Mouse (Mus musculus): Measurements from ENCODE around the gene Erp29.
"Not testable (repeated sequence)": the region's sequence is repeated elsewhere in the genome, so short reads cannot be mapped to it uniquely, and the experiment has no call there.

Gene Erp29

GRCm38 (mm10) chr5:121452026-121452869 is at the start of gene Erp29:
Erp29 (minus strand) TSS chr5:121452506.
- in situ Hi-C loops (cut with MboI; ENCODE audit: low pct_unique_long_range_greater_than_20kb in 1 of 2, low sequenced_read_pairs in 2 of 2, unreplicated experiment in 1 of 2), result no loop called here

DNA sequence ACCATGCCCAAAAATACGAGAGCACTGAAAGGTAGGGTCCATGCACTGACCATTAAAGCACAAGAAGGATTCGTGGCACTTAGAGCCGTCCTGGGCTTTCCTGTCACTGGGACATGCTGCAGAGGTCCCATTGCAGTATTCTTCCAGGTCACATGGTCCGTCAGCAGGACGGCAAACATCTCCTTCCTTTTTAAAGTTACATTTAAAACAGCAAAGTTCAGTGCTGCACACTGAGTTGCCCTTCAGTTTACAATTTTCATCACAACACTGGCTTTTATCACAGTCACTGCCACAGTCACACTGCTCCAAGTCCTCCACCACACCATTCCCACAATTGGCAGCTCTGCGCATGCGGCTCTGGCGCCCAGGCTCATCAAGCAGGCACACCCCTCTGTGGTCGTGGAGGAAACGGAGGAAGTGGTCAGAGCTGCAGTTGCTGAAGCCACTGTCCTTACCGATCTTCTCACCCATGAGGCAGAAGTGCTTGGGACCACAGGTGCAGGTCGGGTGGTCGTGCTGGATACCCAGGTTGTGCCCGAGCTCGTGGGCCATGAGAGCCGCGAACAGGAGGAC is 49.2 kb upstream of the Erp29 start:
- in situ Hi-C loops (cut with MboI; ENCODE audit: low pct_unique_long_range_greater_than_20kb in 1 of 2, low sequenced_read_pairs in 2 of 2, unreplicated experiment in 1 of 2), result not testable (repeated sequence)

DNA sequence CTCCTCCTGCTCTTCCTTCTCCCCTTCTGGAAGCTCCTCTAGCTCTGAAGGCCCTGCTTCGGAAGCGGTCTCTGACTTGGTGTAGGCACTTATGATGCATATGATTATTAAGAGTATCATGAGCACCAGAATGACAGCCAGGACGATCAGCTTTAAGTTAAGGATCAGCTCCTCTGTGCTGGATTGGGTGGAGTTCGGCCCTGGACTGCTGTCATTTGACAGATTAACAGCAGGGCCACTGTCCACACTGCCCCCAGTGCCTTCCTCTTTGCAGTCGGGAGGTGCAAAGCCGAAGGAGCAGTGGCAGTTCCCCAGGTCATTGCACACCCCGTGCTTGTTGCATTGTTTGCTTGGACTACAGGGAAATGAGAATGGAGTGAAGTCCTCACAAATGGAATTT is 48.4 kb upstream of the Erp29 start:
- in situ Hi-C loops (cut with MboI; ENCODE audit: low pct_unique_long_range_greater_than_20kb in 1 of 2, low sequenced_read_pairs in 2 of 2, unreplicated experiment in 1 of 2), result no loop called here

DNA sequence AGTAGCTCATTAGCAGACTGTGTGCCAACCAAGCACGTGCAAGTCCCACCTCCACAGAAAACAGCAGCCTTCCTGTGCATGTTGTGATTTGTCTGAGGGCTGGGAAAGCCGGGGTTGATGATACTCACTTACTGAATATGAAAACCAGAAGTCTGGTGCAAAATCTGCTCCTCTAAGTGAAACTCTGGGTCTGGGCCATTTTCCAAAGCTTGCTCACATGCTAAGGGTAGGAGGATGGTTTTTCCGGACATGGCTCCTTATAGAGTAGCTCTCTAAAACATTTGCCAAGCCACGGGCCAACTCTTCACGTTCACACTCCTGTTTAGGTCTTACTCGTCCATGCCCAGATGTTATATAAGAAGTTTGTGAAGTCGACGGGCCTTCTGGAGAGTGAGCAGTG is 41.0 kb upstream of the Erp29 start:
- in situ Hi-C loops (cut with MboI; ENCODE audit: low pct_unique_long_range_greater_than_20kb in 1 of 2, low sequenced_read_pairs in 2 of 2, unreplicated experiment in 1 of 2), result no loop called here

DNA sequence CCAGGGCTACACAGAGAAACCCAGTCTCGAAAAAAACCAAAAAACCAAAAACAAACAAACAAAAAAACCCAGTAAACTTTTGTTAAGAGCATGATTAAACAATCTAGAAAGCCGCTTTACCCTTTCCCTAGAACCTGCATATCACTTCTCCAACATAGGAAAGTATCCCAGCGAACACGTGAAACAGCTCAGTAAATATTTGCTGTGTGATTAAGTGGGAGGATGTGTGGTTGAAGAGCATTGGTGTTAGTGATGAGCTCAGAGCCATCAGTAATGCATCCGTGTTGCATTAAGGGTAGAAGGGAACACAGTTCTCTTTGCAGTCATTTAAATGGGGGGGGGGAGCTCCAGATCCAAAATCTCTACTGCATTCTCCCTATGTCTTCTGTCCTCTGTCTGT is 32.5 kb upstream of the Erp29 start:
- in situ Hi-C loops (cut with MboI; ENCODE audit: low pct_unique_long_range_greater_than_20kb in 1 of 2, low sequenced_read_pairs in 2 of 2, unreplicated experiment in 1 of 2), result no loop called here

GRCm38 (mm10) chr5:121477680-121478079 is 25.4 kb upstream of the Erp29 start:
- in situ Hi-C loops (cut with MboI; ENCODE audit: low pct_unique_long_range_greater_than_20kb in 1 of 2, low sequenced_read_pairs in 2 of 2, unreplicated experiment in 1 of 2), result no loop called here

GRCm38 (mm10) chr5:121476040-121476439 is 23.7 kb upstream of the Erp29 start:
- in situ Hi-C loops (cut with MboI; ENCODE audit: low pct_unique_long_range_greater_than_20kb in 1 of 2, low sequenced_read_pairs in 2 of 2, unreplicated experiment in 1 of 2), result no loop called here

- in situ Hi-C loops (cut with MboI; ENCODE audit: low pct_unique_long_range_greater_than_20kb in 1 of 2, low sequenced_read_pairs in 2 of 2, unreplicated experiment in 1 of 2), result no loop called here
Observed at GRCm38 (mm10) chr5:121474610-121475009, 22.3 kb upstream of the Erp29 start.

DNA sequence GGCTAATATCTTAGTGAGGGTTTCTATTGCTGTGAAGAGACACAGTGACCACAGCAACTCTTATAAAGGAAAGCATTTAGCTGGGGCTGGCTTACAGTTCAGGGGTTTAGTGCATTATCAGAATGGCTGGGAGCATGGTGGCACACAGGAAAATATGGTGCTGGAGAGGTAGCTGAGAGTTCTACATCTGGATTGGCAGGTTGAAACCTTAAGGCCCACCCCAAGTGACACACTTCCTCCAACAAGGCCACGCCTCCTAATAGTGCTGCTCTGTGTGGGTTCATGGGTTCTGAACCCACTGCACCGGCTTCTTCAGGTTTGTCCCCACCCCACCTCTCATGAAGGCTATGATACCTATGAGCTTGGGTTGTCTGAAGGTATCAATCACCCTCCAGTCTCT is 20.1 kb upstream of the Erp29 start:
- in situ Hi-C loops (cut with MboI; ENCODE audit: low pct_unique_long_range_greater_than_20kb in 1 of 2, low sequenced_read_pairs in 2 of 2, unreplicated experiment in 1 of 2), result no loop called here

GRCm38 (mm10) chr5:121469566-121469965 is 17.3 kb upstream of the Erp29 start:
- in situ Hi-C loops (cut with MboI; ENCODE audit: low pct_unique_long_range_greater_than_20kb in 1 of 2, low sequenced_read_pairs in 2 of 2, unreplicated experiment in 1 of 2), result no loop called here

- in situ Hi-C loops (cut with MboI; ENCODE audit: low pct_unique_long_range_greater_than_20kb in 1 of 2, low sequenced_read_pairs in 2 of 2, unreplicated experiment in 1 of 2), result no loop called here
Observed at GRCm38 (mm10) chr5:121463601-121464250, 11.4 kb upstream of the Erp29 start.

- in situ Hi-C loops (cut with MboI; ENCODE audit: low pct_unique_long_range_greater_than_20kb in 1 of 2, low sequenced_read_pairs in 2 of 2, unreplicated experiment in 1 of 2), result no loop called here
Observed at GRCm38 (mm10) chr5:121462967-121463366, 10.7 kb upstream of the Erp29 start.

GRCm38 (mm10) chr5:121462171-121462502 is 9.8 kb upstream of the Erp29 start:
- in situ Hi-C loops (cut with MboI; ENCODE audit: low pct_unique_long_range_greater_than_20kb in 1 of 2, low sequenced_read_pairs in 2 of 2, unreplicated experiment in 1 of 2), result no loop called here

- in situ Hi-C loops (cut with MboI; ENCODE audit: low pct_unique_long_range_greater_than_20kb in 1 of 2, low sequenced_read_pairs in 2 of 2, unreplicated experiment in 1 of 2), result no loop called here
Observed at GRCm38 (mm10) chr5:121461339-121462170, 9.2 kb upstream of the Erp29 start.

DNA sequence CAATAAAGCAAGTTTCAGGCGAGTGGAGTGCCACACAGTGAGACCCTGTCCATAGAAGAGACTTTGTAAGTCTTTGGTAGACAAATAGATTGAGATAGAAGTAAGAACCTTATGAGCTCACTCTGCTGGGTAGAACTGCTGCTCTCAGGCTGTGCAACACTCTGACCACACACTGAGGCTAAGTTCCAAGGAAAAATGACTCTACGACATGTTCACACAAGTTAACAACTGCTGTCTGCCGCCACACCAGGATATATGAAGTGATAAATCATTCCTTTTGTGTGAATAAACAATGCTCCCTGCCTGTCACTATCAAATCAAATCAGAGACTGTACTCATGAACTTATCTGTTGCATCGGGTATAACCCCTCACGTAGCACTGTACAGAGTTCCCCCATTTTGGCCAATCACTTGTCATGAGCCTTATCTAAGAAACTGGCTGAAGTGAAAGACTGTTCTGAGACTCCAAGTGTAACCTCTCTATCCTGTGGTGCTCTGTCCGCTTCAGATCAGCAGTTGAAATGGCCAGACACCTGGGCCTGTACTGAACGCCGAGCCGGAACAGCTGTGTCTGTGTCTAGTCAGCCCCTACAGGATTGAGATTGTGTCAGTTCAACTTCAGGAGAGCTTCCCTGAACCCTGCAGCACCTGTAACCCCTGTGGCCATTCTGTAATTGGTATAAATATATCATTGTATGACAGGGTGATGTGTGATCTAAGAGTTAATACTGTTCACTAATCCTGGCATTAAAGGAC is 3.4 kb upstream of the Erp29 start:
- in situ Hi-C loops (cut with MboI; ENCODE audit: low pct_unique_long_range_greater_than_20kb in 1 of 2, low sequenced_read_pairs in 2 of 2, unreplicated experiment in 1 of 2), result no loop called here

DNA sequence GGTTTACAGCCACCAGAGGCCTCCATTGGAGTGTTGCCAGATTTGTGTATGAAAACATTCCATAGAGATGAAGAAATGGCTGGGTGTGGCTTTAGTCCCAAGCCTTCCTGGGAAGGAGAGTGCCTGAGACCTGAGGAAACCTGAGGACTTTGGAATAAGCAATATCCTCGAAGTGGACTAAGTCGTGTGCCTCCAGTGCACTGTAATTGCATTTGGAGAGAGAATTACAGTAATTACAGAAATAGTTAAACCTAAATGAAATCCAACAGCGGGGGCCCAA is 2.1 kb upstream of the Erp29 start:
- in situ Hi-C loops (cut with MboI; ENCODE audit: low pct_unique_long_range_greater_than_20kb in 1 of 2, low sequenced_read_pairs in 2 of 2, unreplicated experiment in 1 of 2), result no loop called here

DNA sequence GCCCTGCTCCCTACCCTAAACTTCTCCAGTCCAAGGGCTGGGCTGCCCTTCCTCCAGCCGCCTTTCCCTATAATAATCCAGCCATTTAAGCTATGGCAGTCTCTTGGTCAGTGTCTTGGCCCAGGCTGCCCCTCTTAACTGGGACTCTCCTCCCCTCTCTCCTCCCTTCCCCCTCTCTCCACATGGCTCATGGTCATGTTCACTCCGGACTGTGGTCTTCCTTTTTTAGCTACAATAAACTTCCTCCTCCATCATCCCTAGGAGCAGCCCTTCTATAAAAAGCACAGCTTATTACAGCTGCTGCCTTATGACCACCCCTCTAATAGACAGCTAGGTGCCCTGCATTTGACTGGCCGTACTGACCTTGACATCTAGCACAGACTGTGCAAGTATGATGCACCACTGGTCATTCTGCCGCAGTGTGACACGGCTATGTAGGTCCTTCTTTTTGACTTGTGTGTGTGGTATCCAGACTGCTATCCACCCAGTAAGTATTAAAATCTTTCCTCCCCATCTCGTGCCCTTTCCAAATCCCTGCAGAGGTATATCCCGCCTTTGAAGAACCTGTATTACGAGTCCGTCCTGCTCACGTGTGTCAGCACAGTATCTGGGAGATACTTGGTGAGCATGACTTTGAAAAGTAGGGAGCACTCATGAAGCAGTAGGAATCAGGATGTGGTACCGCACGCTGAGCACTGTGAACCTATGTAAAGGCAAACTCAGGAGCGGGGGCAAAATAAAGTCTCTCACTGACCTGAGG is 1.6 kb upstream of the Erp29 start:
- in situ Hi-C loops (cut with MboI; ENCODE audit: low pct_unique_long_range_greater_than_20kb in 1 of 2, low sequenced_read_pairs in 2 of 2, unreplicated experiment in 1 of 2), result no loop called here

- in situ Hi-C loops (cut with MboI; ENCODE audit: low pct_unique_long_range_greater_than_20kb in 1 of 2, low sequenced_read_pairs in 2 of 2, unreplicated experiment in 1 of 2), result no loop called here
Observed at GRCm38 (mm10) chr5:121452906-121453305, 600 bp upstream of the Erp29 start.

All from mouse embryonic stem cell (cell line).